16 mouse cellular contexts compared by ENCODE assay signal in the genomic region with DNA sequence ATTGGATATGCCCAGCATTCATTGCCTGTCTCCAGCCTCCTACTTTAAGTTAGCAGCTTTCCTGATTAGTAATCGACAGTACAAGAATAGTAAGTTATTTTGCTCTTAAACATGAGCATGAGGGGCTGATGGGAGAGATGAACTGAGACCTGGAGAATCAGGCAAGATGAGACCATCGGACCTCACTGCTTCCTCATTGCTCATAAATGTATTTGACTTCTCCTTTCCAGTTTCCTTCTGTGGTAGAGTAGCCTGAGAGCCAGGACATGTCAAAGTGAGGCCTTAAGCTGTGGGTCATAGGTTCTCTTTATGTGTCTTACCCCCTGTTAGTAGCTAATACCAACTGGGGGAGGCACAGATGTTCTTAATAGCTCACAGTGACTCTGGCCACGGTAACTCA. TPM values are rescaled to one million over a fixed set of nuclear protein-coding genes. Genes with fewer than 3 reads are reported as not detected.
DNase-seq lines count a peak whose midpoint lies in the region; ATAC-seq and TF ChIP-seq lines count a peak whose summit lies in the region.
"Had no signal": no experiment of that assay in that cellular context is flagged by ENCODE, and none has a peak within 500 bp of the region (broad histone marks: within the 10 kb centered on the region; RNA-seq: fewer than 3 reads in every experiment).

No protein-coding gene starts in this region.

- H3K4me2 ChIP-seq in heart, embryonic 11.5 days: no peak overlapping the region
- peak overlapping the region; percentile 48; the same call in 1 of the 2 replicates for H3K4me2 ChIP-seq in liver, embryonic 14.5 days (ENCODE audit: low read depth)
- H3K4me2 ChIP-seq: hindbrain, embryonic 13.5 days had no signal

- no peaks in the 10 kb centered on the region for H3K27me3 ChIP-seq in heart, adult 2 months (ENCODE audit: control insufficient read depth, insufficient read depth, low read length)
- H3K27me3 ChIP-seq in heart, embryonic 11.5 days (ENCODE audit: control insufficient read depth, insufficient read depth, low read length): no peaks in the 10 kb centered on the region
- no peaks in the 10 kb centered on the region for H3K27me3 ChIP-seq in spleen, adult 2 months (ENCODE audit: control insufficient read depth, insufficient read depth, low read length)
- no peaks in the 10 kb centered on the region for H3K27me3 ChIP-seq in liver, embryonic 14.5 days (ENCODE audit: control insufficient read depth, insufficient read depth, low read length)
- H3K27me3 ChIP-seq: hindbrain, embryonic 13.5 days; Patski had no signal

- intact Hi-C loops in heart, adult 2 months (cut with DNase I): no loop called here
- intact Hi-C loops in left cerebral cortex, adult 2 months (cut with DNase I): no loop called here

- peak overlapping the region; percentile 82 for H3K27ac ChIP-seq in heart, adult 2 months
- no peak overlapping the region for H3K27ac ChIP-seq in heart, embryonic 11.5 days (ENCODE audit: low read depth, low read length)
- peak overlapping the region; percentile 97 for H3K27ac ChIP-seq in spleen, adult 2 months (ENCODE audit: insufficient read depth, low read length)
- no peak overlapping the region for H3K27ac ChIP-seq in liver, embryonic 14.5 days
- no peak overlapping the region for H3K27ac ChIP-seq in left cerebral cortex, adult 2 months
- H3K27ac ChIP-seq: hindbrain, embryonic 13.5 days had no signal

- no peak for TF ChIP-seq POLR2A in heart, adult 2 months (IDR thresholded peaks at IDR 0.05; ENCODE audit: insufficient read depth, low read depth, low read length)
- no peak for TF ChIP-seq POLR2A in spleen, adult 2 months (IDR thresholded peaks at IDR 0.05; ENCODE audit: low read depth, low read length)

- TF ChIP-seq EP300 in heart, adult 2 months (IDR thresholded peaks at IDR 0.05; ENCODE audit: insufficient read depth, low read depth, low read length): no peak
- TF ChIP-seq EP300 in liver, embryonic 14.5 days (IDR thresholded peaks at IDR 0.05; ENCODE audit: low read depth): no peak

- WGBS in heart, adult 2 months: 69% methylated on average over 3 of the region's 3 CpGs
- WGBS in heart, embryonic 11.5 days (ENCODE audit: insufficient replicate concordance): 85% methylated on average over 3 of the region's 3 CpGs
- 14% methylated on average over 3 of the region's 3 CpGs for WGBS in spleen, adult 2 months
- WGBS in liver, embryonic 14.5 days (ENCODE audit: insufficient replicate concordance): 30% methylated on average over 3 of the region's 3 CpGs

- no peaks in the 10 kb centered on the region for H3K79me2 ChIP-seq in heart, adult 2 months (replicated peaks; ENCODE audit: control insufficient read depth, insufficient read depth, low read length)

- no peak for DNase-seq in heart, adult 2 months
- DNase-seq in spleen, adult 2 months (ENCODE audit: low read depth in 1 of 2, low spot score in 2 of 2): no peak
- DNase-seq in spleen, adult 18-20 months: no peak
- DNase-seq in liver, embryonic 14.5 days (ENCODE audit: low read depth in 3 of 3, low spot score in 3 of 3): no peak
- DNase-seq in left cerebral cortex, adult 2 months (ENCODE audit: extremely low spot score in 1 of 2, low spot score in 2 of 2): no peak
- DNase-seq in kidney, postnatal 36 days: no peak
- DNase-seq: adrenal gland, adult 8-10 months; cerebellum, adult 11 months; gastrocnemius, postnatal 10 days; thymus, adult 18-20 months had no signal

- H3K4me1 ChIP-seq in heart, adult 2 months (ENCODE audit: control insufficient read depth, insufficient read depth, low read length): peaks cover 10% of the 10 kb centered on the region
- no peaks in the 10 kb centered on the region for H3K4me1 ChIP-seq in heart, embryonic 11.5 days (ENCODE audit: control insufficient read depth, insufficient read depth, low read length)
- peaks cover 28% of the 10 kb centered on the region; the same call in 1 of the 2 replicates for H3K4me1 ChIP-seq in spleen, adult 2 months (ENCODE audit: control insufficient read depth, insufficient read depth, insufficient read length)
- H3K4me1 ChIP-seq in liver, embryonic 14.5 days (replicated peaks; ENCODE audit: control insufficient read depth in 2 of 2, insufficient read depth in 2 of 2, low read length in 1 of 2): peaks cover 0 to 11% of the 10 kb centered on the region in 2 experiments; a peak in 3 of 4 replicates
- H3K4me1 ChIP-seq: hindbrain, embryonic 13.5 days had no signal

- TF ChIP-seq CTCF in heart, adult 2 months (IDR thresholded peaks at IDR 0.05): no peak
- no peak for TF ChIP-seq CTCF in spleen, adult 2 months (IDR thresholded peaks at IDR 0.05; ENCODE audit: extremely low read depth, insufficient read depth, insufficient read length, insufficient replicate concordance)
- no peak for TF ChIP-seq CTCF in liver, embryonic 14.5 days (IDR thresholded peaks at IDR 0.05; ENCODE audit: low read depth)
- TF ChIP-seq CTCF in left cerebral cortex, adult 2 months (IDR thresholded peaks at IDR 0.05): no peak

- no peak for ATAC-seq in heart, embryonic 11.5 days (replicated peaks; ENCODE audit: insufficient number of reproducible peaks, low FRiP score, low TSS enrichment)
- ATAC-seq in liver, embryonic 14.5 days (ENCODE audit: insufficient read depth): no peak
- ATAC-seq in erythroblast, adult 5-6 weeks (replicated peaks; ENCODE audit: low FRiP score, poor library complexity, severe bottlenecking): no peak
- ATAC-seq: Patski had no signal

- H3K36me3 ChIP-seq in heart, adult 2 months (ENCODE audit: control insufficient read depth, insufficient read depth, low read length): peaks cover 5% of the 10 kb centered on the region
- peaks cover 5% of the 10 kb centered on the region for H3K36me3 ChIP-seq in heart, embryonic 11.5 days (ENCODE audit: control insufficient read depth, insufficient read depth, low read length)
- H3K36me3 ChIP-seq in spleen, adult 2 months (ENCODE audit: control insufficient read depth, insufficient read depth, low read length): peaks cover 18% of the 10 kb centered on the region
- H3K36me3 ChIP-seq in liver, embryonic 14.5 days (replicated peaks; ENCODE audit: control insufficient read depth, insufficient read depth, low read depth): peaks cover 5% of the 10 kb centered on the region; the same call in 1 of the 2 replicates

- no peak overlapping the region for H3K9ac ChIP-seq in heart, adult 2 months (ENCODE audit: low read depth, low read length)
- H3K9ac ChIP-seq in heart, embryonic 11.5 days (ENCODE audit: low read depth, low read length): no peak overlapping the region
- no peak overlapping the region for H3K9ac ChIP-seq in liver, embryonic 14.5 days (replicated peaks)
- H3K9ac ChIP-seq: hindbrain, embryonic 13.5 days had no signal

- peak overlapping the region; percentile 39; the same call in 1 of the 2 replicates for H3K4me3 ChIP-seq in heart, adult 2 months
- H3K4me3 ChIP-seq in heart, embryonic 11.5 days (ENCODE audit: low read depth, low read length): no peak overlapping the region
- H3K4me3 ChIP-seq in spleen, adult 2 months (ENCODE audit: extremely low read depth, insufficient read depth, insufficient read length): peak overlapping the region; percentile 78
- H3K4me3 ChIP-seq in liver, embryonic 14.5 days (ENCODE audit: insufficient read depth in 1 of 2, low read depth in 2 of 2, low read length in 2 of 2): peak overlapping the region in 1 of 2 experiments; percentile 14; a peak in 1 of 4 replicates
- no peak overlapping the region for H3K4me3 ChIP-seq in left cerebral cortex, adult 2 months
- H3K4me3 ChIP-seq: hindbrain, embryonic 13.5 days; myocyte had no signal

- H3K9me3 ChIP-seq in heart, embryonic 11.5 days (replicated peaks; ENCODE audit: control insufficient read depth, low read length): no peaks in the 10 kb centered on the region
- H3K9me3 ChIP-seq in liver, embryonic 14.5 days (ENCODE audit: control insufficient read depth, low read length): no peaks in the 10 kb centered on the region
- H3K9me3 ChIP-seq: hindbrain, embryonic 13.5 days had no signal

RNA-seq across cellular contexts. Expression of gene Hcls1, which starts 1.0 kb away (rescaled TPM):
- total RNA-seq in heart, adult 2 months (2021): 1 to 10 TPM; 7.3 to 9.1 TPM
- 7.2 and 9.3 TPM in 2 replicates for polyA plus RNA-seq in heart, adult 2 months (2012; rRNA removed)
- polyA plus RNA-seq in heart, embryonic 11.5 days (2014; fragmentation: Nextera tagmentation; extraction: Ambion mirVana): 1.0 and 1.5 TPM in 2 replicates
- polyA plus RNA-seq in spleen, adult 2 months (2012; rRNA removed): 114 and 126 TPM in 2 replicates
- polyA plus RNA-seq in liver, embryonic 14.5 days (2012; rRNA removed): 7.3 and 12.3 TPM in 2 replicates
- polyA plus RNA-seq in liver, embryonic 14.5 days (2014; fragmentation: Nextera tagmentation; extraction: Ambion mirVana): 5.1 and 5.8 TPM in 2 replicates
- 12.5 and 13.2 TPM in 2 replicates for total RNA-seq in erythroblast, adult 5-6 weeks (2015; ENCODE audit: low replicate concordance)
- 51.3 and 56.9 TPM in 2 replicates for total RNA-seq in erythroblast, adult 5-6 weeks (2017; ENCODE audit: low replicate concordance)
- 1 to 10 TPM; 3.6 to 3.7 TPM for total RNA-seq in left cerebral cortex, adult 2 months (2021)
- polyA plus RNA-seq: C2C12, Patski had no signal

RNA-seq across cellular contexts. Expression of gene Fbxo40, which starts 54.5 kb away (rescaled TPM):
- total RNA-seq in heart, adult 2 months (2021): 100 to 1,000 TPM; 191 to 211 TPM
- polyA plus RNA-seq in heart, adult 2 months (2012; rRNA removed): 66.5 and 115 TPM in 2 replicates
- 6.8 and 7.9 TPM in 2 replicates for polyA plus RNA-seq in heart, embryonic 11.5 days (2014; fragmentation: Nextera tagmentation; extraction: Ambion mirVana)
- polyA plus RNA-seq in spleen, adult 2 months (2012; rRNA removed): 0.01 and 0.07 TPM in 2 replicates
- 0.06 TPM in 1 of 2 replicates, not detected in the other for polyA plus RNA-seq in liver, embryonic 14.5 days (2012; rRNA removed)
- 0.04 TPM in 1 of 2 replicates, not detected in the other for polyA plus RNA-seq in liver, embryonic 14.5 days (2014; fragmentation: Nextera tagmentation; extraction: Ambion mirVana)
- total RNA-seq in erythroblast, adult 5-6 weeks (2015; ENCODE audit: low replicate concordance): not detected in 2 replicates
- total RNA-seq in erythroblast, adult 5-6 weeks (2017; ENCODE audit: low replicate concordance): 0.17 and 0.28 TPM in 2 replicates
- total RNA-seq in left cerebral cortex, adult 2 months (2021): under 1 TPM in 1 of 2 experiments, not detected in 1; 0.36 TPM
- polyA plus RNA-seq: hindbrain, embryonic 13.5 days had no signal

Comparison
In these comparisons a context has a peak if more than half of its experiments do, and no peak if none do; other contexts are left out.
1. H3K27ac ChIP-seq: peak in heart, adult 2 months (single experiment) and spleen, adult 2 months (single experiment); none in heart, embryonic 11.5 days (single experiment), liver, embryonic 14.5 days (single experiment) and left cerebral cortex, adult 2 months (single experiment).
2. H3K4me3 ChIP-seq: peak in heart, adult 2 months (single experiment) and spleen, adult 2 months (single experiment); none in heart, embryonic 11.5 days (single experiment) and left cerebral cortex, adult 2 months (single experiment).